Mouse (Mus musculus) cerebellum, adult 9-10 months (tissue): Measurements from ENCODE around the gene Mob1b.
A peak's percentile ranks its signal among the peaks of the same experiment; 100 is the strongest.
"Not testable (repeated sequence)": the region's sequence is repeated elsewhere in the genome, so short reads cannot be mapped to it uniquely, and the experiment has no call there.

Experiments
- DNase-seq: peaks from one replicate; pipeline ENCODE4 v3.0.0; 2022

The Mob1b gene

GRCm38 (mm10) chr5:88703551-88703950 is 17.1 kb upstream of the Mob1b start:
- DNase-seq = no peak

- no peak for DNase-seq
Observed at GRCm38 (mm10) chr5:88711128-88711527, 9.5 kb upstream of the Mob1b start.

GRCm38 (mm10) chr5:88711618-88712224 is 8.9 kb upstream of the Mob1b start:
- DNase-seq = no peak

GRCm38 (mm10) chr5:88712328-88712727 is 8.3 kb upstream of the Mob1b start:
- DNase-seq = no peak

GRCm38 (mm10) chr5:88716983-88717382 is 3.7 kb upstream of the Mob1b start:
- DNase-seq = no peak

GRCm38 (mm10) chr5:88721003-88721475 is 384 bp downstream of the Mob1b start:
- DNase-seq = no peak

GRCm38 (mm10) chr5:88721565-88722212 is 1.0 kb downstream of the Mob1b start:
- DNase-seq = peak; percentile 37

- peak; percentile 65 for DNase-seq
Observed at GRCm38 (mm10) chr5:88722213-88722600, 1.6 kb downstream of the Mob1b start.

- DNase-seq = no peak
Observed at GRCm38 (mm10) chr5:88724030-88724429, 3.4 kb downstream of the Mob1b start.

- DNase-seq = no peak
Observed at GRCm38 (mm10) chr5:88727593-88728144, 7.0 kb downstream of the Mob1b start.

- no peak for DNase-seq
Observed at GRCm38 (mm10) chr5:88734786-88735185, 14.1 kb downstream of the Mob1b start.

- not testable (repeated sequence) for DNase-seq
Observed at GRCm38 (mm10) chr5:88741065-88741464, 20.4 kb downstream of the Mob1b start.

GRCm38 (mm10) chr5:88747774-88748173 is 27.1 kb downstream of the Mob1b start:
- no peak for DNase-seq

GRCm38 (mm10) chr5:88753199-88753598 is 32.5 kb downstream of the Mob1b start:
- DNase-seq = no peak

GRCm38 (mm10) chr5:88762611-88763010 is 42.0 kb downstream of the Mob1b start:
- peak; percentile 17 for DNase-seq

GRCm38 (mm10) chr5:88764430-88764986 is 43.9 kb downstream of the Mob1b start:
- DNase-seq = no peak

GRCm38 (mm10) chr5:88764987-88765481 is 44.4 kb downstream of the Mob1b start, which contains the start of gene Dck:
TSS of gene Dck (plus strand) at chr5:88764996.
- peak; percentile 96 for DNase-seq

GRCm38 (mm10) chr5:88765587-88765986 is 44.9 kb downstream of the Mob1b start:
- no peak for DNase-seq

- DNase-seq = peak; percentile 17
Observed at GRCm38 (mm10) chr5:88766121-88766520, 45.5 kb downstream of the Mob1b start.

GRCm38 (mm10) chr5:88766863-88767262 is 46.2 kb downstream of the Mob1b start:
- no peak for DNase-seq

GRCm38 (mm10) chr5:88768201-88768600 is 47.5 kb downstream of the Mob1b start:
- no peak for DNase-seq

- DNase-seq = no peak
Observed at GRCm38 (mm10) chr5:88782072-88782765, 61.6 kb downstream of the Mob1b start.

- no peak for DNase-seq
Observed at GRCm38 (mm10) chr5:88785059-88785458, 64.4 kb downstream of the Mob1b start.
